Mouse (Mus musculus): ENCODE data around the gene Scrn2. TPM values are rescaled to one million over a fixed set of nuclear protein-coding genes. Genes with fewer than 3 reads are reported as not detected.

The Scrn2 gene
- total and polyA plus RNA-seq, 2 experiments from 2014 or later, result 10.2 to 17.9 TPM

DNA sequence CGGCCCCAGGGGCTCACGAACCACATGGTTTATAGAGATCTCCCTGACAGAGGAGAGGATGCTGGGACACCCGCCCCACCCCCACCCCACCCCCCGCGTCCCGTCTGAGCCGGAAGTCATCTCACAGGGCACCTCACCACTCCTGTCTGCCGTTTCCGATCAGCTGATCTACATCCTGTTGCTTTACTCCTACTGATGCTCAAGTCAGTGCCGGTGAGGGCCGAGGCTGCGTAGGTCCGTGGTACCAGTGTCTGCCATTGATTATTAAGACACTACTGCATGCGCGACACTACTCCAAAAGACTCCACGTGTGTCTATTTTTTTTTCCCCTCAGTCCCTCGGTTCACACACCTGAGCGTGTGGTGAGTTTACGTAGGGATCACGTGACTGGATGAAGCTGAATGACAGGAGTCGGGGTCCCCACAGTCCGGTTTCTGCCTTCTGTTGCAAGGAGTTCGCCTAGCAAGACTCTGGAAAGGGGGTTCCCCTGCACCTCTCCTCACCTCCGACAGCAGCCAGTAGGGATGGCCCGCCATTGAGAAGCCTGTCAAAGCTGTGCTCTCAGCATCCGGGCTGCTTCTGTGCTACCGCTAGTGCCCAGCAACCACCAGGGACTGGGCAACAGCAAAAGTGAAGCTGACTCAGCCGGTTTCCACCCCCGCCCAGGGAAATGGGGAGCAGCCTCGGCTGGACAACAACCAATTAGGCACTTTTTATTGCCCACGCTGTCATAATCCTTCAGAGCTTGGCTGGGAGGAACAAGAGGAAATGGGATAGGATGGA is 41.7 kb upstream of the Scrn2 start:
- H3K9me3 ChIP-seq (ENCODE audit: low read length), result no peaks in the 10 kb centered on the region
- H3K4me1 ChIP-seq (ENCODE audit: insufficient read depth), result no peaks in the 10 kb centered on the region
- H3K27ac ChIP-seq (ENCODE audit: low read depth, low read length), result no peak overlapping the region; the same call in 1 of the 2 replicates
- peak overlapping the region; percentile 38 for H3K4me3 ChIP-seq (ENCODE audit: low read depth, low read length)
- WGBS, result 6% methylated on average over 30 of the region's 31 CpGs
- DNase-seq (peak; percentile 69), ATAC-seq (peak; percentile 93)
- no peaks in the 10 kb centered on the region for H3K27me3 ChIP-seq (ENCODE audit: insufficient read depth, low read length)
- no peaks in the 10 kb centered on the region for H3K36me3 ChIP-seq (ENCODE audit: insufficient read depth)
- no peak for TF ChIP-seq CTCF (IDR thresholded peaks at IDR 0.05; ENCODE audit: low read depth)
- H3K9ac ChIP-seq, result peak overlapping the region; percentile 33
- peak overlapping the region; percentile 52 for H3K4me2 ChIP-seq (ENCODE audit: low read depth)

DNA sequence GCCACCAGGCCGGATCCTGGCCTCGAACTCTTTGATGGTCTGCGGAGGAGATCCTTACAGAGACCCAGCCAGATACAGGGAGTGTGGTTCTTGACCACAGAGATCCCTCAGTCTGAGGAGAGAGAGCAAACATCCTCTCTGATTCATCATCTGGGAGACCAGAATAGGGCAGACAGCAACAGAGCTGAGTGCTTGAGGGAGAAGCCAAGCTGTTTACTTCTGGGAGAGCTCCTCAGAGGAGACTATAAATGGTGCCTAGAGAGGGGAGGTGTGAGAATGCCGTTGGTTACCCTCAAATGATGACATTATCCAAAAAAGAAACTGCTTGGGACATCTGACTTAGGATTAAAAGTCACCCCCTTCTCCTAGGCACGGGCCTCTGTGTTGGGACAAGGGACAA is 38.2 kb upstream of the Scrn2 start:
- H3K36me3 ChIP-seq (ENCODE audit: insufficient read depth), result no peaks in the 10 kb centered on the region
- H3K9me3 ChIP-seq (ENCODE audit: low read length), result no peaks in the 10 kb centered on the region
- H3K4me2 ChIP-seq (ENCODE audit: low read depth), result no peak overlapping the region
- no peak overlapping the region for H3K4me3 ChIP-seq (ENCODE audit: low read depth, low read length)
- H3K9ac ChIP-seq, result no peak overlapping the region
- no peaks in the 10 kb centered on the region for H3K27me3 ChIP-seq (ENCODE audit: insufficient read depth, low read length)
- H3K4me1 ChIP-seq (ENCODE audit: insufficient read depth), result no peaks in the 10 kb centered on the region
- no peak for DNase-seq
- no peak overlapping the region for H3K27ac ChIP-seq (ENCODE audit: low read depth, low read length)
- WGBS, result 81% methylated on average over 5 of the region's 5 CpGs
- ATAC-seq, result no peak
- TF ChIP-seq CTCF (IDR thresholded peaks at IDR 0.05; ENCODE audit: low read depth), result no peak

DNA sequence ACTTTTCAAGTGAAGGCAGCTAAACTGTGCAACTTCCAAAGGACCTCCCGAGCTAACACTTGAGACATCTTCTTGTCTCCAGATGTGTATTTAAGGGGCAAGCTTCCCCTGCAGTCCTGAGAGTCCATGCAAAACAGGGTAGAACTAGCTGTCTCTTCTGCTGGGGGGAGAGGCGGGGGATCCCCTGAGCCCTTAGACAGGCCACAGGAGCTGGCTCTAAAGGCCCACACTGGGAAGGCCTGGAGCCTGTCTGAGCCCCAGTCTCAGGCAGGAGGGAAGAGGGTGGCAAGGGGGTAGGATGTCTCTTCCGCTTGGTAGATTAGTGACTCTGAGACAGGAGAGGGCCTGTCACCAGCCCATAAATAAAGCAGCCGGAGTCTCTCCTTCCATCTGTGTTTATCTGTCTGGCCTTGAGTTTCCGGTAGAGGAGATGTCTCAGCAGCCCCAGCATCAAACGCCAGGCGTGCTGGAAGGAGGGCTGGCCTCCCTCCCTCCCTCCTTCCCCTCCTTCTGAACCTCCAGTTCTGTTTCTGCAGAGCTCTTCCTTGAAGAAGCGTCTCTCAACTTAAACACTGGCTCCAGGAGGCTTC is 36.9 kb upstream of the Scrn2 start:
- Histone ChIP-seq H3K4me3 (ENCODE audit: low read depth, low read length) (no peak overlapping the region), H3K36me3 (ENCODE audit: insufficient read depth) (no peaks in the 10 kb centered on the region), H3K4me1 (ENCODE audit: insufficient read depth) (no peaks in the 10 kb centered on the region; the same call in 1 of the 2 replicates), H3K27ac (ENCODE audit: low read depth, low read length) (no peak overlapping the region), H3K27me3 (ENCODE audit: insufficient read depth, low read length) (no peaks in the 10 kb centered on the region), H3K9ac (no peak overlapping the region), H3K4me2 (ENCODE audit: low read depth) (no peak overlapping the region), H3K9me3 (ENCODE audit: low read length) (no peaks in the 10 kb centered on the region)
- TF ChIP-seq CTCF (IDR thresholded peaks at IDR 0.05; ENCODE audit: low read depth), result no peak
- DNase-seq, result no peak
- ATAC-seq, result no peak
- WGBS, result 60% methylated on average over 8 of the region's 8 CpGs

DNA sequence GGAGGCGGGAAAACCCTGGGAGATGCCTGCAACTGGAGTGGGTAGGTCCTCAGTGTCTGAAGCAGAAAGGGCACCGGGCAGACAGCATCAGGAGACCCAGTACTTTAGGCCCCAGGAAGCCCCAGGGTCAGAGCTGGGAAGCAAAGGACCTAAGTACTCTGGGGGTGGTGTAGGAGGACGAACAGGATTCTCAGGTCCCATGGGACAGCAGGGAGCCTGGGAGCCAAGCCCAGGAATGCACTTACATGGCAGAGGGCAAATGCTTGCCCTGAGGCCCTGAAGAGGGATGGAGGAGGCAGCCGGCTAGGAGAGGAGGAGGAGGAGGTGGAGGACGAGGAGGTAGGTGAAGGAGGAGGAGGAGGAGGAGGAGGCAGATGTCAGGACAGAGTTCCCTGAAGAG is 34.7 kb upstream of the Scrn2 start:
- Histone ChIP-seq H3K36me3 (ENCODE audit: insufficient read depth) (no peaks in the 10 kb centered on the region), H3K9me3 (ENCODE audit: low read length) (no peaks in the 10 kb centered on the region), H3K27me3 (ENCODE audit: insufficient read depth, low read length) (no peaks in the 10 kb centered on the region), H3K4me3 (ENCODE audit: low read depth, low read length) (no peak overlapping the region), H3K27ac (ENCODE audit: low read depth, low read length) (no peak overlapping the region), H3K4me2 (ENCODE audit: low read depth) (no peak overlapping the region), H3K4me1 (ENCODE audit: insufficient read depth) (no peaks in the 10 kb centered on the region; the same call in 1 of the 2 replicates), H3K9ac (no peak overlapping the region)
- WGBS, result 24% methylated on average over 5 of the region's 5 CpGs
- no peak for DNase-seq
- TF ChIP-seq CTCF (IDR thresholded peaks at IDR 0.05; ENCODE audit: low read depth), result no peak
- no peak for ATAC-seq

DNA sequence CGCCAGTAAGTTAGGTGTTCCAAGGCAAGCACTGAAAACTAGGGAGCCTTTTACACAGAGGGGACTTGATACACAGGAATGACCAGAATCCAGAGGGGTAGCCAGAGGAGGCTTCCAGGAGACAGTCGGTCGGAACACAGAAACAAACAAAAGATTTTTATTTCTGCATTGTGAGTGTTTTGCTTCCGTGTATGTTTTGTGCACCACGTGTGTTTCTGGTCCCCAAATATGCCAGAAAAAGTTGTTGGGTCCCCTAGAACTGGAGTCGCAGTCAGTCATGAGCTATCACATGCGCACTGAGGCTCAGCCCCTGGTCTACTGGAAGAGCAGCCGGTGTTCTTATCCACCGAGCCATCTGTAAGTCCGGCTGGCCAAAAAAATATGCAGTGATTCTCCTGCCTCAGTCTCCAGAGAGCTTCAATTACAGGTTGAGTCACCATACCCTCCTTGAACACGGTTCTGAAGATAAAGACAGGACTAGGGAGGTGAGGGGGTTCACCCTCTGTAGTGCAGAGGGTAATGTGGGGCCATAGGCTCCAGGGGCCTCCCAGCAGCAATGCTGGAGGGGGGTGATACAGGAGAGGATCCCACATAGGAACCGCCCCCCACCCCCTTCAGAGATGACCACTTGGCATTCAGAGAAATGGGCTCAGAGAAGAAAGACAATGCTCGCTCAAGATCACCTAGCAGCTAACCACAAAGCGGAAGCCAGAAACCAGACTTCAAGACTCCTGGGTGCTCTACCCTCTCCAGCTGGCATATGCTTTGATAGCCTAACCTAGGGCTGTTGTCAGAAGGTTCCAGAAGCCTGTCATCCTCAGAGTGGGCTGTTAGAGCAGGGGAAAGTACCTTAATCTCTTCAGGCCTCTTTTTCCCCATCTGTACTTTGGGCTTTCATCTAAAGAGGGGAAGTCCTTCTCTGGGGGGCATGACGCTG is 33.6 kb upstream of the Scrn2 start:
- Histone ChIP-seq H3K4me1 (ENCODE audit: insufficient read depth) (no peaks in the 10 kb centered on the region; the same call in 1 of the 2 replicates), H3K36me3 (ENCODE audit: insufficient read depth) (no peaks in the 10 kb centered on the region), H3K4me3 (ENCODE audit: low read depth, low read length) (no peak overlapping the region), H3K9me3 (ENCODE audit: low read length) (no peaks in the 10 kb centered on the region), H3K4me2 (ENCODE audit: low read depth) (no peak overlapping the region), H3K27ac (ENCODE audit: low read depth, low read length) (no peak overlapping the region), H3K9ac (no peak overlapping the region), H3K27me3 (ENCODE audit: insufficient read depth, low read length) (no peaks in the 10 kb centered on the region)
- DNase-seq, result no peak
- 78% methylated on average over 15 of the region's 15 CpGs for WGBS
- TF ChIP-seq CTCF (IDR thresholded peaks at IDR 0.05; ENCODE audit: low read depth), result no peak
- ATAC-seq, result no peak

DNA sequence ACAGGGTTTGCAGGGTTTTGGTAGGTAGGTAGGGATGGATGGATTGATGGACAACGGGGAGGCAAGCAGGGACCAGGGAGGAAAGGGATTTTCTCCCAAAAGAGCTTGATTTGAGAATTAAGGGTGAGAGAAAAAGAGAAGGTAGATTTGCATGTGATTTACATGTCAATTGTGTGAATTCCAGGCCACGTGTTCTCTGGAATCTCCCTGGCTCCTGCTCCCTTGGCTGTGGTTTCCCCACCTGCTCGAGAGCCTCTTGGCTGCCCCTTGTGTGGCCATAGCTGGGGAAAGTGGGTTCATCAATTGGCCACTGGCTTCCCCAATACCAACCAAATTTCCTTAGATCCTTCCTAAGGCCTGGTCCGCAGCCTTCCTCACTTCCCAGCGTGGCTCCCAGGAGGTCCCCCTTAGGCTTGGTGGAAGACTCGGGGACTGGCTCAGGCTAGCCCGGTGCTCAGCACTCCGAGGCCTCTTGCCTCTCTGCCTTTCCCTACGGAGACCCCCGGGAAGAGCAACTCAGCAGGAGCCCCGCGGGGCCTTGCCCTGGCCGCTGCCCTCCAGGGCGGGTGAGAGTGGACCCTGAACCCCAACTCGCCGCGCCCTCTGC is 32.9 kb upstream of the Scrn2 start:
- Histone ChIP-seq H3K4me1 (ENCODE audit: insufficient read depth) (no peaks in the 10 kb centered on the region; the same call in 1 of the 2 replicates), H3K27ac (ENCODE audit: low read depth, low read length) (no peak overlapping the region), H3K9ac (peak overlapping the region; percentile 56), H3K36me3 (ENCODE audit: insufficient read depth) (no peaks in the 10 kb centered on the region), H3K9me3 (ENCODE audit: low read length) (no peaks in the 10 kb centered on the region), H3K27me3 (ENCODE audit: insufficient read depth, low read length) (no peaks in the 10 kb centered on the region), H3K4me2 (ENCODE audit: low read depth) (peak overlapping the region; percentile 54), H3K4me3 (ENCODE audit: low read depth, low read length) (peak overlapping the region; percentile 32)
- 7% methylated on average over 17 of the region's 17 CpGs for WGBS
- DNase-seq (peak; percentile 37), ATAC-seq (peak; percentile 61)
- TF ChIP-seq CTCF (IDR thresholded peaks at IDR 0.05; ENCODE audit: low read depth), result no peak
